Mouse (Mus musculus) hindbrain, embryonic 16.5 days (tissue): ENCODE results near the gene Nup62. TPM values are rescaled to one million over a fixed set of nuclear protein-coding genes. Genes with fewer than 3 reads are reported as not detected.
A peak's percentile ranks its signal among the peaks of the same experiment; 100 is the strongest.

Experiments
- ATAC-seq: fragments of 200-750 bp; cut with Nextera tagmentation; 2 replicates; pipeline ENCODE4 v1.8.0; 2017; ENCODE audit warnings: moderate TSS enrichment, moderate library complexity
- H3K27ac ChIP-seq: fragments of 300-500 bp; sonication (generic); 2 replicates; pipeline ENCODE4 v1.5.1; 2014; ENCODE audit warnings: low read depth, mild to moderate bottlenecking, control low read depth, low read length, moderate library complexity
- H3K27me3 ChIP-seq: fragments of 300-500 bp; sonication (generic); replicated peaks from 2 replicates; pipeline ENCODE4 v1.6.1; 2014; ENCODE audit warnings: low read length; ENCODE audit not compliant: control insufficient read depth, insufficient read depth
- H3K36me3 ChIP-seq: fragments of 300-500 bp; sonication (generic); 2 replicates; pipeline ENCODE4 v1.6.1; 2014; ENCODE audit warnings: mild to moderate bottlenecking, low read length, moderate library complexity, mixed read lengths; ENCODE audit not compliant: control insufficient read depth, insufficient read depth
- H3K4me1 ChIP-seq: fragments of 300-500 bp; sonication (generic); 2 replicates; pipeline ENCODE4 v1.6.1; 2014; ENCODE audit warnings: low read depth, low read length; ENCODE audit not compliant: control insufficient read depth, insufficient read depth
- H3K4me2 ChIP-seq: fragments of 300-500 bp; sonication (generic); 2 replicates; pipeline ENCODE4 v1.6.1; 2014; ENCODE audit warnings: mild to moderate bottlenecking, low read length, control low read depth, moderate library complexity
- H3K4me3 ChIP-seq: fragments of 300-500 bp; sonication (generic); 2 replicates; pipeline ENCODE4 v1.5.1; 2014; ENCODE audit warnings: mild to moderate bottlenecking, low read length, control low read depth, moderate library complexity
- H3K9ac ChIP-seq: fragments of 300-500 bp; sonication (generic); 2 replicates; pipeline ENCODE4 v1.6.1; 2014; ENCODE audit warnings: low read depth, mild to moderate bottlenecking, control low read depth, low read length, moderate library complexity
- H3K9me3 ChIP-seq: fragments of 300-500 bp; sonication (generic); 2 replicates; pipeline ENCODE4 v1.6.1; 2014; ENCODE audit warnings: mild to moderate bottlenecking, low read length, moderate library complexity; ENCODE audit not compliant: control insufficient read depth
- WGBS: fragments of 180-500 bp; shearing (Covaris S2); extraction: QIAGEN DNeasy Blood & Tissue Kit; methylation state at CpG from one replicate; pipeline ENCODE4 v1.1.7; 2014; 5-methylcytosine and 5-hydroxymethylcytosine counted together
- polyA plus RNA-seq: library from polyadenylated mRNA; unstranded; fragments of >200 nt; fragmentation: Nextera tagmentation; extraction: Ambion mirVana; gene quantifications from 2 replicates; pipeline ENCODE4 v1.2.1, GENCODE M21; 2015

The Nup62 gene
- polyA plus RNA-seq, 1 experiment from 2014 or later, result 42.5 TPM

GRCm38 (mm10) chr7:44857042-44857552 is 41.2 kb downstream of the Nup62 start, which contains the start of gene Pnkp:
TSS of gene Pnkp (plus strand) at chr7:44857139.
- Histone ChIP-seq H3K4me2 (peak within 1 kb of the TSS; percentile 90), H3K9me3 (no peaks in the 10 kb centered on the region), H3K27me3 (no peaks in the 10 kb centered on the region), H3K36me3 (peaks cover 5% of the 10 kb centered on the region; the same call in 1 of the 2 replicates), H3K4me1 (peaks cover 31% of the 10 kb centered on the region), H3K4me3 (peak within 1 kb of the TSS; percentile 80), H3K9ac (peak within 1 kb of the TSS; percentile 86), H3K27ac (peak within 1 kb of the TSS; percentile 96)
- peak; percentile 73 for ATAC-seq
- WGBS, result under 1% methylated on average over 32 of the region's 32 CpGs

GRCm38 (mm10) chr7:44857905-44858304 is 42.0 kb downstream of the Nup62 start:
- Histone ChIP-seq H3K4me3 (peak overlapping the region; percentile 80), H3K4me1 (peaks cover 31% of the 10 kb centered on the region), H3K9me3 (no peaks in the 10 kb centered on the region), H3K27ac (peak overlapping the region; percentile 96), H3K9ac (peak overlapping the region; percentile 86), H3K4me2 (peak overlapping the region; percentile 90), H3K36me3 (peaks cover 13% of the 10 kb centered on the region), H3K27me3 (no peaks in the 10 kb centered on the region)
- no peak for ATAC-seq
- WGBS, result 30% methylated on average over 8 of the region's 8 CpGs

- 92% methylated on average over 11 of the region's 11 CpGs for WGBS
- ATAC-seq, result no peak
- Histone ChIP-seq H3K27ac (no peak overlapping the region), H3K9me3 (no peaks in the 10 kb centered on the region), H3K4me1 (peaks cover 25% of the 10 kb centered on the region), H3K4me2 (no peak overlapping the region), H3K9ac (no peak overlapping the region), H3K27me3 (no peaks in the 10 kb centered on the region), H3K4me3 (no peak overlapping the region), H3K36me3 (peaks cover 33% of the 10 kb centered on the region)
Measured at GRCm38 (mm10) chr7:44859896-44860295, 44.0 kb downstream of the Nup62 start.

GRCm38 (mm10) chr7:44860576-44861428 is 44.9 kb downstream of the Nup62 start:
- Histone ChIP-seq H3K4me3 (no peak overlapping the region), H3K4me2 (no peak overlapping the region), H3K9me3 (no peaks in the 10 kb centered on the region), H3K9ac (peak overlapping the region; percentile 43), H3K36me3 (peaks cover 36% of the 10 kb centered on the region), H3K27me3 (no peaks in the 10 kb centered on the region), H3K4me1 (peaks cover 33% of the 10 kb centered on the region), H3K27ac (0 out of 2 replicates have a peak overlapping the region, but pooled peaks have one; percentile 23)
- ATAC-seq, result peak; percentile 35; the same call in 1 of the 2 replicates
- WGBS, result 60% methylated on average over 22 of the region's 22 CpGs

GRCm38 (mm10) chr7:44861429-44861816 is 45.5 kb downstream of the Nup62 start:
- peaks cover 36% of the 10 kb centered on the region for H3K36me3 ChIP-seq
- no peak overlapping the region for H3K27ac ChIP-seq
- no peaks in the 10 kb centered on the region for H3K27me3 ChIP-seq
- no peaks in the 10 kb centered on the region for H3K9me3 ChIP-seq
- ATAC-seq, result no peak
- H3K4me2 ChIP-seq, result no peak overlapping the region
- peaks cover 37% of the 10 kb centered on the region for H3K4me1 ChIP-seq
- H3K9ac ChIP-seq, result no peak overlapping the region
- 78% methylated on average over 14 of the region's 14 CpGs for WGBS
- H3K4me3 ChIP-seq, result no peak overlapping the region

GRCm38 (mm10) chr7:44862434-44862833 is 46.5 kb downstream of the Nup62 start:
- peaks cover 44% of the 10 kb centered on the region for H3K4me1 ChIP-seq
- no peaks in the 10 kb centered on the region for H3K9me3 ChIP-seq
- no peak for ATAC-seq
- H3K36me3 ChIP-seq, result peaks cover 36% of the 10 kb centered on the region
- no peak overlapping the region for H3K27ac ChIP-seq
- no peak overlapping the region for H3K4me2 ChIP-seq
- H3K4me3 ChIP-seq, result no peak overlapping the region
- no peak overlapping the region for H3K9ac ChIP-seq
- H3K27me3 ChIP-seq, result no peaks in the 10 kb centered on the region
- WGBS, result 89% methylated on average over 8 of the region's 8 CpGs

- no peak overlapping the region for H3K4me2 ChIP-seq
- no peak overlapping the region for H3K9ac ChIP-seq
- no peaks in the 10 kb centered on the region for H3K9me3 ChIP-seq
- 88% methylated on average over 14 of the region's 14 CpGs for WGBS
- no peaks in the 10 kb centered on the region for H3K27me3 ChIP-seq
- H3K36me3 ChIP-seq, result peaks cover 36% of the 10 kb centered on the region
- no peak overlapping the region for H3K27ac ChIP-seq
- ATAC-seq, result no peak
- H3K4me1 ChIP-seq, result peaks cover 47% of the 10 kb centered on the region
- no peak overlapping the region for H3K4me3 ChIP-seq
Measured at GRCm38 (mm10) chr7:44863210-44863609, 47.3 kb downstream of the Nup62 start.

GRCm38 (mm10) chr7:44863982-44864494 is 48.1 kb downstream of the Nup62 start:
- no peaks in the 10 kb centered on the region for H3K27me3 ChIP-seq
- peaks cover 36% of the 10 kb centered on the region for H3K36me3 ChIP-seq
- ATAC-seq, result no peak
- H3K4me1 ChIP-seq, result peaks cover 46% of the 10 kb centered on the region
- WGBS, result 85% methylated on average over 11 of the region's 11 CpGs
- no peaks in the 10 kb centered on the region for H3K9me3 ChIP-seq
- no peak overlapping the region; the same call in 1 of the 2 replicates for H3K9ac ChIP-seq
- H3K4me3 ChIP-seq, result no peak overlapping the region
- H3K27ac ChIP-seq, result no peak overlapping the region
- H3K4me2 ChIP-seq, result no peak overlapping the region
